Mouse (Mus musculus): ENCODE data around the gene Ddc. TPM values are rescaled to one million over a fixed set of nuclear protein-coding genes. Genes with fewer than 3 reads are reported as not detected.

Gene Ddc
- polyA plus RNA-seq, 1 experiment: 0.48 TPM

GRCm38 (mm10) chr11:11873023-11873908 lies 24.7 kb downstream of the Ddc start:
- no peaks in the 10 kb centered on the region for H3K36me3 ChIP-seq (ENCODE audit: control insufficient read depth, insufficient read depth)
- TF ChIP-seq MYOG (IDR thresholded peaks at IDR 0.05; ENCODE audit: control insufficient read depth, extremely low read depth, insufficient read length): no peak
- TF ChIP-seq FOSL1 (IDR thresholded peaks at IDR 0.05; ENCODE audit: insufficient read depth, low read length, poor library complexity, severe bottlenecking): no peak
- TF ChIP-seq CTCF (IDR thresholded peaks at IDR 0.05; ENCODE audit: control insufficient read depth, insufficient read depth, insufficient read length): no peak
- no peak for TF ChIP-seq MAX (IDR thresholded peaks at IDR 0.05)
- no peak for TF ChIP-seq MYOD1 (IDR thresholded peaks at IDR 0.05; ENCODE audit: control insufficient read depth, insufficient read length, low read depth)
- TF ChIP-seq USF1 (IDR thresholded peaks at IDR 0.05; ENCODE audit: low read depth): no peak
- TF ChIP-seq CEBPB (IDR thresholded peaks at IDR 0.05; ENCODE audit: low read depth): no peak
- H3K79me3 ChIP-seq (ENCODE audit: low read depth): no peaks in the 10 kb centered on the region
- no peak overlapping the region for H3K4me3 ChIP-seq (ENCODE audit: insufficient read depth, poor library complexity, severe bottlenecking)
- H3ac ChIP-seq (ENCODE audit: control insufficient read depth, insufficient read length, low read depth): no peak overlapping the region
- H3K27me3 ChIP-seq (ENCODE audit: control insufficient read depth, insufficient read depth, insufficient read length): no peaks in the 10 kb centered on the region
- no peaks in the 10 kb centered on the region for H3K79me2 ChIP-seq (ENCODE audit: control insufficient read depth, insufficient read depth)

- TF ChIP-seq MYOD1 (IDR thresholded peaks at IDR 0.05; ENCODE audit: control insufficient read depth, insufficient read length, low read depth): peak; percentile 91
- no peak for TF ChIP-seq CEBPB (IDR thresholded peaks at IDR 0.05; ENCODE audit: low read depth)
- TF ChIP-seq USF1 (IDR thresholded peaks at IDR 0.05; ENCODE audit: low read depth): no peak
- TF ChIP-seq CTCF (IDR thresholded peaks at IDR 0.05; ENCODE audit: control insufficient read depth, insufficient read depth, insufficient read length): no peak
- Histone ChIP-seq H3K36me3 (ENCODE audit: control insufficient read depth, insufficient read depth) (no peaks in the 10 kb centered on the region), H3K4me3 (ENCODE audit: insufficient read depth, poor library complexity, severe bottlenecking) (no peak overlapping the region), H3K79me2 (ENCODE audit: control insufficient read depth, insufficient read depth) (no peaks in the 10 kb centered on the region), H3K79me3 (ENCODE audit: low read depth) (no peaks in the 10 kb centered on the region), H3K27me3 (ENCODE audit: control insufficient read depth, insufficient read depth, insufficient read length) (no peaks in the 10 kb centered on the region), H3ac (ENCODE audit: control insufficient read depth, insufficient read length, low read depth) (no peak overlapping the region)
Measured at GRCm38 (mm10) chr11:11872140-11872795, 25.7 kb downstream of the Ddc start.

GRCm38 (mm10) chr11:11871197-11871813 lies 26.6 kb downstream of the Ddc start:
- no peaks in the 10 kb centered on the region for H3K79me2 ChIP-seq (ENCODE audit: control insufficient read depth, insufficient read depth)
- TF ChIP-seq MYOG (IDR thresholded peaks at IDR 0.05; ENCODE audit: control insufficient read depth, extremely low read depth, insufficient read length) (no peak), MYOD1 (IDR thresholded peaks at IDR 0.05; ENCODE audit: control insufficient read depth, insufficient read length, low read depth) (no peak), CEBPB (IDR thresholded peaks at IDR 0.05; ENCODE audit: low read depth) (no peak), MAX (IDR thresholded peaks at IDR 0.05) (no peak), CTCF (IDR thresholded peaks at IDR 0.05; ENCODE audit: control insufficient read depth, insufficient read depth, insufficient read length) (no peak), USF1 (IDR thresholded peaks at IDR 0.05; ENCODE audit: low read depth) (no peak), FOSL1 (IDR thresholded peaks at IDR 0.05; ENCODE audit: insufficient read depth, low read length, poor library complexity, severe bottlenecking) (no peak)
- H3K4me3 ChIP-seq (ENCODE audit: insufficient read depth, poor library complexity, severe bottlenecking): no peak overlapping the region
- no peak overlapping the region for H3ac ChIP-seq (ENCODE audit: control insufficient read depth, insufficient read length, low read depth)
- no peaks in the 10 kb centered on the region for H3K79me3 ChIP-seq (ENCODE audit: low read depth)
- H3K36me3 ChIP-seq (ENCODE audit: control insufficient read depth, insufficient read depth): no peaks in the 10 kb centered on the region
- H3K27me3 ChIP-seq (ENCODE audit: control insufficient read depth, insufficient read depth, insufficient read length): no peaks in the 10 kb centered on the region

GRCm38 (mm10) chr11:11867971-11868481 lies 29.9 kb downstream of the Ddc start:
- no peaks in the 10 kb centered on the region for H3K79me3 ChIP-seq (ENCODE audit: low read depth)

GRCm38 (mm10) chr11:11866696-11867095 lies 31.2 kb downstream of the Ddc start:
- no peaks in the 10 kb centered on the region for H3K36me3 ChIP-seq (ENCODE audit: control insufficient read depth, insufficient read depth)
- TF ChIP-seq CTCF (IDR thresholded peaks at IDR 0.05; ENCODE audit: control insufficient read depth, insufficient read depth, insufficient read length) (no peak), MAX (IDR thresholded peaks at IDR 0.05) (no peak), CEBPB (IDR thresholded peaks at IDR 0.05; ENCODE audit: low read depth) (no peak), USF1 (IDR thresholded peaks at IDR 0.05; ENCODE audit: low read depth) (no peak), FOSL1 (IDR thresholded peaks at IDR 0.05; ENCODE audit: insufficient read depth, low read length, poor library complexity, severe bottlenecking) (no peak)

More at GRCm38 (mm10) chr11:11867971-11868481, 29.9 kb downstream of the Ddc start:
- no peak overlapping the region for H3K4me3 ChIP-seq (ENCODE audit: insufficient read depth, poor library complexity, severe bottlenecking)
- no peaks in the 10 kb centered on the region for H3K36me3 ChIP-seq (ENCODE audit: control insufficient read depth, insufficient read depth)
- H3K79me2 ChIP-seq (ENCODE audit: control insufficient read depth, insufficient read depth): no peaks in the 10 kb centered on the region
- H3K27me3 ChIP-seq (ENCODE audit: control insufficient read depth, insufficient read depth, insufficient read length): no peaks in the 10 kb centered on the region
- no peak overlapping the region for H3ac ChIP-seq (ENCODE audit: control insufficient read depth, insufficient read length, low read depth)
- TF ChIP-seq USF1 (IDR thresholded peaks at IDR 0.05; ENCODE audit: low read depth) (no peak), MYOG (IDR thresholded peaks at IDR 0.05; ENCODE audit: control insufficient read depth, extremely low read depth, insufficient read length) (no peak), CTCF (IDR thresholded peaks at IDR 0.05; ENCODE audit: control insufficient read depth, insufficient read depth, insufficient read length) (no peak), MAX (IDR thresholded peaks at IDR 0.05) (no peak), FOSL1 (IDR thresholded peaks at IDR 0.05; ENCODE audit: insufficient read depth, low read length, poor library complexity, severe bottlenecking) (no peak), CEBPB (IDR thresholded peaks at IDR 0.05; ENCODE audit: low read depth) (no peak), MYOD1 (IDR thresholded peaks at IDR 0.05; ENCODE audit: control insufficient read depth, insufficient read length, low read depth) (no peak)

More at GRCm38 (mm10) chr11:11866696-11867095, 31.2 kb downstream of the Ddc start:
- Histone ChIP-seq H3K79me3 (ENCODE audit: low read depth) (no peaks in the 10 kb centered on the region), H3K27me3 (ENCODE audit: control insufficient read depth, insufficient read depth, insufficient read length) (no peaks in the 10 kb centered on the region), H3K4me3 (ENCODE audit: insufficient read depth, poor library complexity, severe bottlenecking) (no peak overlapping the region), H3K79me2 (ENCODE audit: control insufficient read depth, insufficient read depth) (no peaks in the 10 kb centered on the region), H3ac (ENCODE audit: control insufficient read depth, insufficient read length, low read depth) (no peak overlapping the region)
